Mouse (Mus musculus) erythroblast, embryonic 14.5 days (primary cell): ENCODE measurements around the gene Aplp1. TPM values are rescaled to one million over a fixed set of nuclear protein-coding genes. Genes with fewer than 3 reads are reported as not detected.

Experiments
- H3K27me3 ChIP-seq: 2 replicates; pipeline ENCODE4 v1.6.1; 2012; ENCODE audit warnings: inconsistent platforms; ENCODE audit not compliant: control insufficient read depth
- H3K36me3 ChIP-seq: 2 replicates; pipeline ENCODE4 v1.6.1; 2012; ENCODE audit warnings: mild to moderate bottlenecking, inconsistent platforms; ENCODE audit not compliant: control insufficient read depth
- H3K4me1 ChIP-seq: 2 replicates; pipeline ENCODE4 v1.6.1; 2012; ENCODE audit warnings: inconsistent platforms; ENCODE audit not compliant: control insufficient read depth
- H3K4me3 ChIP-seq: replicated peaks from 2 replicates; pipeline ENCODE3; 2012; ENCODE audit warnings: moderate library complexity, mild to moderate bottlenecking, inconsistent platforms
- H3K9me3 ChIP-seq: 2 replicates; pipeline ENCODE4 v1.6.1; 2012; ENCODE audit warnings: low read length, inconsistent platforms, mixed read lengths; ENCODE audit not compliant: control insufficient read depth
- GATA1 ChIP-seq: IDR thresholded peaks from 2 replicates; pipeline ENCODE4 v1.6.1; 2012; ENCODE audit warnings: low read length, inconsistent platforms, mixed read lengths
- TAL1 ChIP-seq: IDR thresholded peaks from 3 replicates; pipeline ENCODE4 v1.6.1; 2012; ENCODE audit warnings: low read length, inconsistent platforms, mixed read lengths
- polyA plus RNA-seq: library from polyadenylated mRNA; stranded (reverse); fragments of >175 nt; gene quantifications from 2 replicates; pipeline ENCODE4 v1.2.3, GENCODE M21; 2012

Aplp1 gene
- polyA plus RNA-seq, 1 experiment = 0.33 TPM

GRCm38 (mm10) chr7:30394871-30395270 lies 50.5 kb downstream of the Aplp1 start:
- Histone ChIP-seq H3K4me1 (no peaks in the 10 kb centered on the region), H3K36me3 (no peaks in the 10 kb centered on the region), H3K9me3 (no peaks in the 10 kb centered on the region), H3K4me3 (no peak overlapping the region), H3K27me3 (no peaks in the 10 kb centered on the region)
- TF ChIP-seq TAL1 (no peak), GATA1 (no peak)

GRCm38 (mm10) chr7:30394379-30394778 lies 51.0 kb downstream of the Aplp1 start:
- Histone ChIP-seq H3K4me3 (no peak overlapping the region), H3K4me1 (no peaks in the 10 kb centered on the region), H3K9me3 (no peaks in the 10 kb centered on the region), H3K36me3 (no peaks in the 10 kb centered on the region), H3K27me3 (no peaks in the 10 kb centered on the region)
- TF ChIP-seq TAL1 = no peak
- no peak for TF ChIP-seq GATA1

GRCm38 (mm10) chr7:30393631-30394030 lies 51.7 kb downstream of the Aplp1 start:
- TF ChIP-seq TAL1 = no peak
- H3K4me3 ChIP-seq = no peak overlapping the region
- H3K9me3 ChIP-seq = no peaks in the 10 kb centered on the region
- H3K4me1 ChIP-seq = no peaks in the 10 kb centered on the region
- H3K27me3 ChIP-seq = no peaks in the 10 kb centered on the region
- no peaks in the 10 kb centered on the region for H3K36me3 ChIP-seq

- no peaks in the 10 kb centered on the region for H3K36me3 ChIP-seq
- no peak overlapping the region for H3K4me3 ChIP-seq
- TF ChIP-seq TAL1 = no peak
- TF ChIP-seq GATA1 = no peak
- no peaks in the 10 kb centered on the region for H3K4me1 ChIP-seq
- no peaks in the 10 kb centered on the region for H3K9me3 ChIP-seq
- no peaks in the 10 kb centered on the region for H3K27me3 ChIP-seq
Observed at GRCm38 (mm10) chr7:30392746-30393520, 52.4 kb downstream of the Aplp1 start.

Other genes with a start within 250 kb of the Aplp1 start
- gene Capns1, start 246.7 kb downstream of the Aplp1 start, polyA plus RNA-seq = 17.1 and 21.2 TPM in 2 replicates
- 9.4 and 10.9 TPM in 2 replicates for gene Polr2i, start 213.6 kb downstream of the Aplp1 start, polyA plus RNA-seq
- gene Tbcb, start 213.3 kb downstream of the Aplp1 start, polyA plus RNA-seq = 2.6 and 4.1 TPM in 2 replicates
- not detected in 2 replicates for gene Ovol3, start 209.8 kb downstream of the Aplp1 start, polyA plus RNA-seq
- gene Thap8, start 165.4 kb downstream of the Aplp1 start, polyA plus RNA-seq = 0.04 TPM in 1 of 2 replicates, not detected in the other
- gene Wdr62, start 165.1 kb downstream of the Aplp1 start, polyA plus RNA-seq = 14.8 and 30.0 TPM in 2 replicates
- gene Clip3, start 153.8 kb downstream of the Aplp1 start, polyA plus RNA-seq = not detected in 2 replicates
- gene Alkbh6, start 136.8 kb downstream of the Aplp1 start, polyA plus RNA-seq = 2.1 and 2.8 TPM in 2 replicates
- gene Syne4, start 130.7 kb downstream of the Aplp1 start, polyA plus RNA-seq = 0.04 and 0.13 TPM in 2 replicates
- gene E130208F15Rik, start 123.8 kb downstream of the Aplp1 start, polyA plus RNA-seq = not detected in 2 replicates
- 0.45 and 0.47 TPM in 2 replicates for gene Sdhaf1, start 121.6 kb downstream of the Aplp1 start, polyA plus RNA-seq
- gene Lrfn3, start 82.8 kb downstream of the Aplp1 start, polyA plus RNA-seq = 0.05 TPM in 1 of 2 replicates, not detected in the other
- gene Tyrobp, start 31.8 kb downstream of the Aplp1 start, polyA plus RNA-seq = 0.91 and 1.6 TPM in 2 replicates
- gene Hcst, start 25.7 kb downstream of the Aplp1 start, polyA plus RNA-seq = not detected in 2 replicates
- gene Nfkbid, start 23.8 kb downstream of the Aplp1 start, polyA plus RNA-seq = 0.23 and 0.30 TPM in 2 replicates
- gene Kirrel2, start 12.2 kb upstream of the Aplp1 start, polyA plus RNA-seq = 0.02 and 0.05 TPM in 2 replicates
- gene Nphs1, start 12.8 kb upstream of the Aplp1 start, polyA plus RNA-seq = not detected in 2 replicates
- 0.11 and 0.36 TPM in 2 replicates for gene Prodh2, start 48.1 kb upstream of the Aplp1 start, polyA plus RNA-seq
- gene Arhgap33, start 89.5 kb upstream of the Aplp1 start, polyA plus RNA-seq = 11.7 and 13.0 TPM in 2 replicates
- 3.7 and 6.8 TPM in 2 replicates for gene Hspb6, start 106.6 kb upstream of the Aplp1 start, polyA plus RNA-seq
- 1.9 and 2.3 TPM in 2 replicates for gene Proser3, start 106.8 kb upstream of the Aplp1 start, polyA plus RNA-seq
- gene Lin37, start 114.3 kb upstream of the Aplp1 start, polyA plus RNA-seq = 14.5 and 17.0 TPM in 2 replicates
- gene U2af1l4, start 117.8 kb upstream of the Aplp1 start, polyA plus RNA-seq = 5.6 and 7.7 TPM in 2 replicates
- gene Gm49396, start 117.8 kb upstream of the Aplp1 start, polyA plus RNA-seq = 0.15 and 0.18 TPM in 2 replicates
- 8.0 and 8.9 TPM in 2 replicates for gene Psenen, start 118.1 kb upstream of the Aplp1 start, polyA plus RNA-seq
- 0.61 and 1.5 TPM in 2 replicates for gene Igflr1, start 119.9 kb upstream of the Aplp1 start, polyA plus RNA-seq
- gene Kmt2b, start 143.2 kb upstream of the Aplp1 start, polyA plus RNA-seq = 5.2 and 6.8 TPM in 2 replicates
- gene Zbtb32, start 153.4 kb upstream of the Aplp1 start, polyA plus RNA-seq = 0.07 and 0.20 TPM in 2 replicates
- 0.10 and 0.14 TPM in 2 replicates for gene Upk1a, start 167.3 kb upstream of the Aplp1 start, polyA plus RNA-seq
- 15.7 and 23.9 TPM in 2 replicates for gene Cox6b1, start 180.6 kb upstream of the Aplp1 start, polyA plus RNA-seq
- not detected in 2 replicates for gene Etv2, start 190.3 kb upstream of the Aplp1 start, polyA plus RNA-seq
- gene Rbm42, start 204.8 kb upstream of the Aplp1 start, polyA plus RNA-seq = 22.7 and 23.2 TPM in 2 replicates
- gene Haus5, start 219.5 kb upstream of the Aplp1 start, polyA plus RNA-seq = 2.9 and 5.4 TPM in 2 replicates
- not detected in 2 replicates for gene Pmis2, start 226.1 kb upstream of the Aplp1 start, polyA plus RNA-seq